Mouse (Mus musculus) lung, postnatal 10 days (tissue): ENCODE results near the gene Cacnb3.

Experiments used
- DNase-seq: peaks from one replicate; pipeline ENCODE4 v3.0.0; 2021

Gene Cacnb3

DNA sequence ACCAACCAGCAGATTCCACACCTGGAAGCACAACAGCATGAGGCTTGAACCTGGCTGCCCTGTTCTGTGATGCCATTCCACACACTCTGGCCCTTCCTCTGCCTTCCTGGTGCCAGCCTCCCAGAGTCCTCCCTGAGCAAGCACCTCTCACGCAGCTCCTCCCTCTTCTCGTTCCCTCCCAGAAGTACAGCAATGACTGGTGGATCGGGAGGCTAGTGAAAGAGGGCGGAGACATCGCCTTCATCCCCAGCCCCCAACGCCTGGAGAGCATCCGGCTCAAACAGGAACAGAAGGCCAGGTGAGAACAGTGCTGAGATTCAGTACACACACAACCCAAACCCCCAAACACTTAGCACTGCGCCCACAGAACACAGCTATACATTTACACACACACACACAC, 9.5 kb downstream of the Cacnb3 start:
- peak; percentile 65 for DNase-seq

GRCm38 (mm10) chr15:98644406-98644805, 13.8 kb downstream of the Cacnb3 start:
- DNase-seq = no peak

DNA sequence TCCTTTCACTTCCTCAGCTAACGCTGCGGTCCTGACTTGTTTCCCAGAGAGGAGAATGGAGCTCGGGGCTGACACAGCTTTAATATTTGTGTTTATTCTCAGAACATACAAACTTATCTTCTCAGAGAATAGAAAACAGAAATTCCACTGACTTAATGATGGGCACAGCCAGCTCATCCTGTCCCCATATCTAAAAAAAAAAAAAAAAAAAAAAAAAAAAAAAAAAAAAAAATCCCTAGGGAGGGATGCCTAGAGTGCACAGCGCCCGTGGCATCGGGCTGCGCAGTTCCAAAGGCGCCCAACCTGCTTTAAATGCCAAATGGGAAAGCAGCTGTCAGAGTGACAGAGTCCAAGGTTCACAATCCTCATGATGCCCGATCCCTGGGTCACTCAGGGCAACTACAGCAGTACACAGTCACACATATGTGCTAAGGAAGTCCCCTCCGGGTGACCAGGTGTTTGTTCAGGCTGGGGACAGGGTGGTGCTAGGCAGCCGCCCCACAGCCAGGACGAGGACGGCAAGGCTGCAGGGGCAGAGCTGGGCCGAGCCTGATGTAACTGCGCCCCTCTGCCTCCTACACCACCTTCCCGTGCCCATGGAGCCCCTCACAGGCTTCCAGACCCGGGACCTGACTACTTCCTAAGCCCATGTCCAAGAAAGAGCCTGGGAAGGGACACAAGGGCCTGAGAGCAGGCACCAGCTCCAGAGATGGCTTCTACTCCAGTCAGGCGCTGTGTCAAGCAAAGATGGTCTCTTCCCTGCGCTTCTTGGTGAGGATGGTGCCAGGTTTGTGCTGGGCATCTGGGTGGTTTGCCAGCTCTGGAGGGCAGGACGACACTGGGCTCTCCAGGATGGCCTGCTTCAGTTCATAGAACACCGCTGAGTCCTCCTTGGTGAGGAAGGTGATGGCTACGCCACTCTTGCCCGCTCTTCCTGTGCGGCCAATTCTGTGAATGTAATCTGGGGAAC, 14.7 kb downstream of the Cacnb3 start:
- no peak for DNase-seq

- DNase-seq = no peak
These were observed 16.1 kb downstream of the Cacnb3 start for GRCm38 (mm10) chr15:98646737-98647136.

DNA sequence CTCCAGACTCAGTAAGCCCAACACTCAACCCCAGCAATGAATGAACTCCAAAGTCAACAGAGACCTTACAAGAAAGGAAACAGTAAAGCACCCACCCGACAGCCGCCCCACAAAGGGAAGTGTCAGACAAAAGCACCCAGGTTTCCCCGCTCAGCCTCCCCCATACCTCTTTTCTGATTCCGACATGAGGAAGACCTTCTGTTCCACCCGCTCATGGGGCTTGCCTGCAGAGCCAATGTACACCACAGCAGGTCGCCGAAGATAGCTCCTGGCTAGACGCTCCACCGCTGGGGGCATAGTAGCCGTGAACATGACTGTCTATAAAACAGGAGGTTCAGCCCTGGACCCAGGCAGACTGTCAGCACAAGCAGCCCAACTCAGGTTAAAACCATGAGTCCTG, 16.7 kb downstream of the Cacnb3 start:
- no peak for DNase-seq

DNA sequence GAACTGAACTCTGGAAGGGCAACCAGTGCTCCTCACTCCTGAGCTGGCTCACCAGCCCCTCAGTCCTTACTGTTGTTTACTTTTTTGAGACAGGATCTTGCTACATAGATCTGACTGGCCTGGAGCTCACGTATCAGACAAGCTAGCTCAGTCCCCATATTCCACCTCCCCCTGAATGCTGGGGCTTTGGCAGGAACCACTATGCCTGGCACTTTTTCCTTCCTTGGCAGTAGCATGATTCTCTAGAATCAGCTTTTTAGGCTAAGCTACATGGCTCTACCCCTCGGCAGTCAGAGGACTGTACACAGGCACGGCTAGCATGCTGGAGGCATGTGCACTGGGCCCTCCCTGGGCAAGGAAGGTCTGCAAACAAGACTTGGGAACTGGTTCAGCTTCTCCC, 17.4 kb downstream of the Cacnb3 start:
- no peak for DNase-seq

- DNase-seq = no peak
These were observed 20.8 kb downstream of the Cacnb3 start for GRCm38 (mm10) chr15:98651431-98651830.

- no peak for DNase-seq
These were observed 21.5 kb downstream of the Cacnb3 start for GRCm38 (mm10) chr15:98652174-98652573.

- no peak for DNase-seq
These were observed 26.5 kb downstream of the Cacnb3 start for GRCm38 (mm10) chr15:98656982-98657751.

DNA sequence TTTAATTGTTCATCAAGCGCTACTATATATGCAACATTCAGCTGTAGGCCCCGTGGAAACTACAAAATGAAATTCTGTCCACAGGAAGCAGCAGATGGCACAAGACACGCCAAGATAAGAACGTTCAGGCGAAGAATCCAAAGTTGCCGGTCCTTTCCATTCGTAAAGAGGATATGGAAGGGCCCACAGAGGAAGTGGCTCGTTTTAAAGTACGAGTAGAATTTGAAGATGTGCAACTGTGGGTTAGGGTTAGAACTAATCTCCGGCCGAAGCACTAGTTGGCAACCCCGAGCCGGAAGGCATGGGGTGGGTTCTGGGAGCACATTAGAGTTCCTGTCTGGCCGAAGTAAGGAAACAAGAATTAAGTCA, 31.5 kb downstream of the Cacnb3 start:
- DNase-seq = no peak

- DNase-seq = peak; percentile 98
These were observed 32.2 kb downstream of the Cacnb3 start, which contains the start of gene Ddx23 for GRCm38 (mm10) chr15:98662567-98663545. Gene Ddx23 (minus strand): TSS chr15:98662894.

DNA sequence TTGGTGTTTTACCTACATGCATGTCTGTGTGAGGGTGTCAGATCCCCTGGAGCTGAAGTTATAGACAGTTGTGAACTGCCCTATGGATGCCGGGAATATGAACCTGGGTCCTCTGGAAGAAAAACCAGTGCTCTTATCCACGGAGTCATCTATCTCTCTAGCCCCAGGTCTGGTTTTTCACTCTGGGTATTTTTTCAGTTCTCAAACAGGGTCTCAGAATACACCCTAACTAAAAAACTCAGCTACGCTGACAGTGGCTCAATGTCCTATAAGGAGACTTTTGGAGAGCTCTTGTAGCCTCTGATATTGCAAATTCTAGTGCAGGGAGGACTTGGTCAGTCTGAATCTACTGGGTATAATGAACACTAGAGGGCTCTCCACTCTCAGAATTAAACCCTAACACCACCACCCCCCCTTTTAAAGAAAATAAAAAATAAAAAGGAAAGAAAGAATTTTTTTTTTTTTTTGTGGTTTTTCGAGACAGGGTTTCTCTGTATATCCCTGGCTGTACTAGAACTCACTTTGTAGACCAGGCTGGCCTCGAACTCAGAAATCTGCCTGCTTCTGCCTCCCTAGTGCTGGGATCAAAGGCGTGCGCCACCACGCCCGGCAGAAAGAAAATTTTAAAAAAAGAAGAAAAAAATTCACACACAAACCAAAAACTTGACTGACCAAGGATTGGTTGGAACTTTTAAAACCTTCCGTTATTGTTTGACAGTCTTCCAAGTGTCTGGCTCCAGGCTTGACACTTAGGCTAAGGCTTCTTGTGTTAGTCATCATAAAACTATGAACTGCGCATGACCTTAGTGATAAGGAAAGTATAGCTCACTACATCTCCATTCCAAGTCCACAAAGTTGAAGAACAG, 33.6 kb downstream of the Cacnb3 start:
- DNase-seq = peak; percentile 38

- no peak for DNase-seq
These were observed 42.0 kb downstream of the Cacnb3 start for GRCm38 (mm10) chr15:98672592-98672991.

DNA sequence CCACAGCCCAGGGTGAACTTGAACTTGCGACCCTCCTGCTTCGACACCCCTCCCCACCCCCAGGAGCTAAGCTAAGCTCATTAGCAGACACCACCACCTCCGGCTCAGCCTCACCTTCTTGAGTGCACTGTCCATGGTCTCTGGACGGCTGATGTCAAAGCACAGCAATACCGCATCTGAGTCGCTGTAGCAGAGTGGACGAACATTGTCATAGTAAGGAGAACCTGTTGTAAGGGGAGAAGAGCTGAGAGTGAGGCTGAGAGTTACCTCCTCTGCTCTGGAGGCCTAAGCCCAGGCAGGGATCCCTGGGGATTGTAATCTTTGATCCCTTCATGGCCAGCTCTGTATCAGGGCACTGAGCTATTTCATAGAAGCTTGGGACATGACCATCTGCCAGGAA, 43.1 kb downstream of the Cacnb3 start:
- no peak for DNase-seq

- DNase-seq = no peak
These were observed 43.8 kb downstream of the Cacnb3 start for GRCm38 (mm10) chr15:98674284-98674993.

- DNase-seq = no peak
These were observed 44.4 kb downstream of the Cacnb3 start for GRCm38 (mm10) chr15:98674994-98675545.

DNA sequence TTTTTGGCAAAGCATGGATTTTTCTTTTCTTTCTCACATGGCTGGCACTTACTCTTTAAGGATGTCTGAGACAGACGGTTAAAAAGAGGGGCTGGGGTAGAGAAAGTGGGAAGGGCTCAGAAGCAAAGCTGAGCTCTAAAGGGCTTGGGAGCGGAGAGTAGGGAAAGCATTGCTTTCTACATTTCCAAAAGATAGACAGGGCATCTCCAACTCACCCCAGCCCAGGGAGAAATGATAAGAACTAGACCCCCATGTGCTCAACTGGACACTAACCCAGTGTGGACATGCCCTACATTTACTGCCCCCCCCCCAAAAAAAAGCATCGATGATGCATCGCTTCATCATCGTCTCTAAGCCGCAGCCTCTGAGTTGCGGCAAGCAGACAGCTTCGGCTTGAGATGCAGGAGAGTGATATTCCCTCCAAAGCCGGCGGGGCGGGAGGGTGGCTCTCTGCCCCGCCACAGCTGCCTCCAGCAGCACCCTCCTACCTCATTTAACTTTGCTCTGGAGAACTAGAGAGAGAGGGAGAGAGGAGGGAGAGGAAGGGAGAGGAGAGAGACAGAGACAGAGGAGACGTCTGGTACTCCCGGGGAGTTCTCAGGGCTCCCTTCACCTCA, 45.1 kb downstream of the Cacnb3 start:
- DNase-seq = no peak

GRCm38 (mm10) chr15:98676471-98676870, 45.8 kb downstream of the Cacnb3 start:
- peak; percentile 25 for DNase-seq

DNA sequence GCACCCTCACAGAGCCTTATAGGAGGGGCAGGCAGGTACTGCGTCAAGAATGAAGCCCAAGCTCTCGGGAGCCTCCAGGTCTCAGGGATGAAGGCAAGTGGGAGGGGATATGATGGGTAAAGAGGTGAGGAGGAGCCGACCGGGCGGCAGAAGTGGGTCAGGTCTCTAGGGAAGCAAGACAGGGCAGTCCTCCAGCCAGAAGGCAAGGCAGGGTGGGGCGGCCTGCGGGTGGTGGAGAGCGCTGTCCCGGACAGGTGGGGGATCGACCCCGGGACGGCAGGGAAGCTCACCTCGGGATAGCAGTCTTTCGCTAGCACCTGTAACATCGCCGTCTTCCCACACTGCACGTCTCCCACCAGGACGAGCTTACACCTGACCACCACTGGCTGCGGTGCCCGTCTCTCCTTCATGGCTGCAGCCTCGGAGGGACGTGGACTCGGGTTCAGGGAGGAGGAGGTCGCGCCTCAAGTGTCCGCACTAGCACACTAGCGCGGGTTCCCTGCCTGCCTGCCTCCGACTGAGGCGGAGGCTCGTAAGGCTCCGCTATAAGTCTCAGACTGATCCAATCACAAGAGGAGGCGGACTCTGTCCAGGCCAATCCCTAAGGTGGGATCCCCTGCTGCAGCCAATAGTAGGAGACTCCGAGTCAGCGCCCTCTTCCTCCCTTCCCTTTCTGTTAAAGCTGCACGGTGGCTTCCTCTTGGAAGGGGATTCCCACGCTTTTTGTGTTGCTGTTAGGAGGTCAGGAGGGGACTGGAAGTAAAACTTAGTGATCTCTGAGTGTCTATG, 46.5 kb downstream of the Cacnb3 start, which contains the start of gene Rnd1:
TSS of gene Rnd1 (minus strand) at position 522 of the 789 bp plus-strand sequence.
- DNase-seq = peak; percentile 87
